Mouse (Mus musculus) right cerebral cortex, adult 18-20 months (tissue): ENCODE measurements around the gene Zfp36l2.
"Not testable (repeated sequence)": the region's sequence is repeated elsewhere in the genome, so short reads cannot be mapped to it uniquely, and the experiment has no call there.

ENCODE experiments used
- DNase-seq: peaks from one replicate; pipeline ENCODE4 v3.0.0; 2022; ENCODE audit warnings: mixed read lengths

Gene Zfp36l2

DNA sequence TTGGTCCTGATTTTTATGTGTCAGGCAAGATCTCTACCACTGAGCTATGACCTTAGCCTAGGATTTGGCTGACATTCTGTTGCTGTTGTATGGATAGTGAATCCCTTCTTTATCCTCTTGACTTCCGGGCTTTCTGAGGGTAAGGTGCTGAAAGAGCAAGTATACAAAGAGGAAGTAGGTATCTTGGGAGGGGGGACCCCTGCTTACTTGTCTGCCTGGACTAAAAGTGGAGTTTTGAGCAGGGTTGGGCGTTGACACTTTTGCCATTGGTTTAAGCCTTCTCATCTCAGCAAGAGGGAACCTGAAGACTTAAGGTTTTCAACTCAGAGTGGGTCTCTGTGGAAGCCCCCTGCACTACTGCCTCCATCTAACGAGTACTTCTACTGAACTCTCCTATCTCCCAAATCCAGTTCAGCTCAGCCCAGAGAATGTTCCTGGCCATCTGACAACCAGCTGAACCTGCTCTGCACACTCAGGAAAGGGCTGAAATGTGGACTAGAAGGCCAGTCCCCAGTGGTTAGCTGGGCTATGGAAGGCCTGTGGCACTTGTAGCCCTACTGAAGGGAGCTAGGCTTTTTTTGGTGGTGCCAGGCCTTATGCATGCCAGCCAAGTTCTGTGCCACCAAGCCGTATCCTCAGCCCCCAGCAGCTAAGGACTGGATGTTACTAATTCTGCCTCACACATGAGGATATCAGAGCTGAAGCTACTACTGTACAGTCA lies 6.7 kb upstream of the Zfp36l2 start:
- DNase-seq, result no peak

DNA sequence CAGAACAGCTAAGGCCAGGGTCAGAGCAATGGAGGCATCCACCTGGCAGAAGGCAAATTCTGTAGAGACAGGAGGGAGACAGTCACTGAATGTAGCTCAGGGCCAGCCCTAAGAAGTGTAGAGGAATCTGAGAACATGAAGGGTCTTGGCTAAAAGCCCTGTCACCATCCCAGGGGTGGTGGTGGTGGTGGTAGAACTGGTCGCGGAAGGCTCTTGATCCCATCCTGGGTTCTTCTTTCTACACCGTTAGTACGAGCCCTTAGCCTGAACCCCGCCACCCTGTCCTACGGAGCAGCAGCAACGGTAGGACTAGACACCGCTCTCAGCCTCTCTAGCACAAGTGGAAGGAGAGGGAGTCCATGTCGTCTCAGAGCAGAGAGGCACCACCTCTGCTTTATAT lies 5.7 kb upstream of the Zfp36l2 start:
- no peak for DNase-seq

DNA sequence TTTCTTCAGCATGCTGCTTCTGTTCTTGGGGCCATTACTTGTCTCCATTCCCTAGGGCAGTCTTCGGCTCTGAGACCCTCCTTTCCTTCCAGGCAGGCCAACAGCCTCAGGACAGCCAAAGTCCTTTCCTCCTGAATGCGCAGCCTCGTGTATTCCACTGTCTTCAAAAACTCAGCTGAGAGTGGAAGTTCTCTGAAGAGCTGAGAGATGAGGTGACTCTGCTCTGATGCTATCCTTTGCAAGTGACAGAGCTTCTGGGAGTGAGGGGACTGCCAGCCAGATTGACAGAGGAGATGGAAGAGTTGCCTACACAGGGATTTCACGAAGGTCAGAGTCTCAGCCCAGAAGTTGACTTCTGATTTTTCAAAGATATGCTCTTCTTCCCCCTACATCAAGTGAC lies 4.2 kb upstream of the Zfp36l2 start:
- DNase-seq, result no peak

- DNase-seq, result peak; percentile 69
Observed at GRCm38 (mm10) chr17:84190885-84191284, 3.1 kb upstream of the Zfp36l2 start.

GRCm38 (mm10) chr17:84189127-84189854 lies 1.5 kb upstream of the Zfp36l2 start:
- DNase-seq, result no peak

DNA sequence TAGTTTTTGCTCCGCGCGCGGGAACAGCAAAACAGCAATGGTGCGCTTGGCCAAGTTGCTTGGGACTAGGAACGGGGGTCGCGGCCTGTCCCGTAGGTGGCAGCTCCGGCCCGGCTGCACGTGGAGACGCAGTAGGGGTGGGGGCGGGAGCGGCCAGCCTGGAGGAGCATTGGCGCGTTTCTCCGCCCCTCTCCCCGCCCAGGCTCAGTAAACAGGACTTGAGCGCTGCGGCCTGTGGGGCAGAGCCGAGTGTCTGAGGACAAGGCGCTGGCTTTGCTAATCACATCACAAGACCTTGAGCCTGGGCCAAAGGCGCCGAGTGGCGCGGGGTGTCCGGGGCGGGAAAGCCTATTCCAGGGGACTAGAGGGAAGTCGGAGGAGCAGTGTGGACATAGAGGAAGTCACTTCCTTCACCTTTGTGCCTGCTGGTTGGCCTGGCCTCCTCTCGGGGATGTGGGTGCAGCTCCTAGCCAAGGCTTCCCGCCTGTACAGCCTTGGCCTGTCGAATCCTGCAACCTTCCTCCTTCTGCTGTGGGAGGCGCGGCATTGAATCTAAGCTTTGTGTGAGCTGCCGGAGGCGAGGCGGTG lies 721 bp upstream of the Zfp36l2 start:
- peak; percentile 84 for DNase-seq

DNA sequence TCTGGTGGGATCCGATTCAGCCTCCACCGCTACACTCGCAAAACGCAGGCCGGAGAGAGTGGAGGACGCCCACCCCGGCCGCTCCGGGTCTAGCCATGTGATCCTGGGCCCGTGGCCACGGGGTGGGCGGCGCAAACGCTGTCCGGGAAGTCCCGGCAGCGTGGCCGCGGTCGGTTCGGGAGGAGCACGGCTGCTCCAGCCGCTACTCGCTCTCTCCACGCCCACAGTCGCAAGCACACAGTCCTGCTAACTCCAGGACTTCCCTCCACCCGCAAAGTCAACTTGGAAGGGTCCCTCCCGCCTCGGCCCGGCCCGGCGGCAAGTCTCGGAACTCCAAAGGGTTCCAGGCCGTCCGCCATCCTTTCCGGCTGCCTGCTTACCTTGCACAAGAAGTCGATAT lies 483 bp downstream of the Zfp36l2 start:
- DNase-seq, result not testable (repeated sequence)

DNA sequence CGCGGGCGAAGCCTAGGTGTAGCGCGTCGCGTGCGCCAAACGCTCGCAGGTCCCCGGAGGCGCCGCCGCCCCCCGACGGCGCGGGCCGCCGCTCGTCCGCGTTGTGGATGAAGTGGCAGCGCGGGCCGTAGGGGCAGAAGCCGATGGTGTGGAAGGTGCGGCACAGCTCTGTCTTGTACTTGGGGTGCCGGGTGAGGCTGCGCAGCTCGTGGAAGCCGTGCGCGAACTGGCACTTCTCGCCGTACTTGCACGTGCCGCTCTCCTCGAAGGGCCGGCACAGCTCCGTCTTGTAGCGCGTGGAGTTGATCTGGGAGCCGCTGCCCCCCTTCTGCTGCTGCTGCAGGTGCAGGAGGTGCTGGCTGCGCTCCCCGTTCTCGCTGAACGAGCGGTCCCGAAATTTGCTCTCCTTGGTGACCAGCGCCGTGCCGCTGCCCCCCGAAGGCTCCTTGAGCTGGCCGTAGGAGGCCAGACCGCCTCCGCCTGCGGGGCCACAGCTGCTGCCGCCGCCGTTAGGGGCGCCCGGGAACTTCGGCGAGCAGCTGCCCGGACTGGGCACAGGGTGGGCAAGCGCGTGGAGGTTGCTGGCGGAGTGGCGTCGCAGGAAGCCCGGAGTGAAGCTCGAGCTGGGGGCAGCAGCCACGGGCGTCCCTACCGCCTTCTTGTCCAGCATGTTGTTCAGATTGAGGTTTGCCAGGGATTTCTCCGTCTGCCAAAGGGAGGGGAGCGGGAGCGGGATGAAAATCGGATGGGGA lies 1.1 kb downstream of the Zfp36l2 start:
- DNase-seq, result no peak

DNA sequence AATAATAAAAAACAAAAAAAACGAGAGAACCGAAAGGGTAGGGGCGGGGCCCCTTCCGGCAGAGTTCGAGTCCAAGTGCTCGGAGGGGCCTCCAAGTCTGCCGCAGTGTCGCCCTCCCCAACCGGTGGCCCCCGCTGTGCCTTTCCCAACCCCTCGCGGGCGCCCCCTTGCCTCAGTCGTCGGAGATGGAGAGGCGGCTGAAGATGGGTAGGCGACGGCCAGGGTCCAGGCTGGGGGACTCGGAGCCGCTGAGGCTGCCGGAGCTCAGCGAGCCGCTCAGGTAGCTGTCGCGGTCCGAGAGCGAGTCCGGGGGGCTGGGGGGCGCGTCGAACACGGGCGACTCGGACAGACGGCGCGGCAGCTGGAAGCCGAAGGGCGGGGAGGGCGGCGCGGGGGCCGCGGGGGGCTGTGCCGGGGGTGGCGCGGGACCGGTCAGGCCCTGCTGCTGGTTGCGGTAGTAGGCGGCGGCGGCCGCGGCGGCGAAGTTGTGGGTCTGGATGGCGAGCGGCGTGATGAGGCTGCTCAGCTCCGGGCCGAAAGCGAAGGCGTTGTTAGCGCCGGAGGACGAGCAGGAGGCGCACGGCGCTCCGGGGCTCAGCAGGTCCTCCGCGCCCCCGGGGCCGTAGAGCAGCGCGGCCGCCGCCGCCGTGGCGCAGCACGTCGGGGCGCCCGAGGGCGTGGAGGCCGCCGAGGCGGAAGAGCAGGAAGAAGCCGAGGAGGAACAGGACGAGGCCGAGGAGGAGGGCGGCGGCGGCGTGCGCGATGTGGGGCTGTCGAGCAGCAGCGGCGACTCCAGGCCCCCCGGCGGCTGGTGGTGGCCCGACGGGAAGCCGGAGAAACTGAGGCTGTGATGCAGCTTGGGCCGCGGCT lies 1.9 kb downstream of the Zfp36l2 start:
- peak; percentile 29 for DNase-seq

GRCm38 (mm10) chr17:84185011-84185411 lies 2.7 kb downstream of the Zfp36l2 start:
- DNase-seq, result no peak

- peak; percentile 78 for DNase-seq
Observed at GRCm38 (mm10) chr17:84183291-84183781, 4.4 kb downstream of the Zfp36l2 start.

GRCm38 (mm10) chr17:84182311-84183271 lies 5.2 kb downstream of the Zfp36l2 start:
- no peak for DNase-seq

DNA sequence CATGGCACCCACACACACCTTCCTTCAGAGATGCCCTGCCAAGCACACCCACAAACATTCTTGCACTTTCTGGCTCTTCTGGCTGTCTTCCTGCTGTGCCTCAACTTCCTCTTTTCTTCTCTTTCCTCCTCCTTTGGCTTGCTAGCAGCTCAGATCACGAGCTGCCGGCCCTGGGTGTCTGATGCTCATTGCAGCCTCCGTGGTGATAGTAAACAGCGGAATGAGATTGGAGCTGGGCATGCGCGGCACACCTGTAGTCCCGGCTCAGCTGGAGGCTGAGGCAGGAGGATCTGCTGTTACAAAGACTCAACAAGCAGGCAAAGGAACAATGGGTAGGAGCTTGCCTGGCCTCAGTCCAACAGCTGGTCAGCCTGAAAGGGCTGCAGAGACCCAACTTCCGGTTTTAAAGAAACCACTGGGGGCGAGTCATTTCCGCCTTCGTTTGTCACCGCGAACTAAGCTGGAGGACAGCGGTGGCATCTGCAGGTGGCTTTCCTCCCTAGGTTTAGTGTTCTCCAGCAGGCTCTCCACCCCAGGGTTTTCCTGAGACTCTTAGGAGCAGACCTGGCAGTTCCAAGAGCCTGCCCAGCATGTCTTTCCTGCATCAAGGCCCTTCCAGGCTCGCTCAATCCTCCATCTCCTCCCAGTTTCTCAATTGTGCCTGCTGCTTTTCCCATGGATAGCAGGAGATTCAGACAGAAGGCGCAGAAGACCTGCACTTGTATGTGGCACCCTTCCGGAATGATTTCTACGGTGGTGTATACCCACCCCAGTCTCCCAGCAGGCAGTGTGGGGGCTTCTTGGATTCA lies 6.0 kb downstream of the Zfp36l2 start:
- no peak for DNase-seq

GRCm38 (mm10) chr17:84180715-84181501 lies 6.8 kb downstream of the Zfp36l2 start:
- no peak for DNase-seq

DNA sequence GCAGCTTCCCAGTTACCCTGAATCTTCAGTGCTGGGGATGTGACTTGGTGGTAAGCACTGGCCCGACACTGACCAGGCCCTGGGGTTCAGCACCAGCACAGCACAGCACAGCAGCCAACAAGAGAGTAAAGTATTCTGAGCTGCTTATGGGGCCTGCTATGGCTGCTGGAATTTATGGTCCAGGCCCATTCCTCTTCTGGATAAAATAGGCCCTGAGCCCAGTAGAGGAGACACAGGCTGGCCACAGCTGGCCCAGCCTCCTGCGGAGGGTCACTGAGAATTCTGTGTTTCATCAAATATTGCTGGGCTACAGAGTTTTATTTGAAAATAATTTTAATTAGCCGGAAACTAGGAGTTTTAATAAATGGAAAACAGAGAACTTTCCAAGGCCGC lies 7.8 kb downstream of the Zfp36l2 start:
- no peak for DNase-seq

- DNase-seq, result no peak
Observed at GRCm38 (mm10) chr17:84179026-84179972, 8.4 kb downstream of the Zfp36l2 start.

DNA sequence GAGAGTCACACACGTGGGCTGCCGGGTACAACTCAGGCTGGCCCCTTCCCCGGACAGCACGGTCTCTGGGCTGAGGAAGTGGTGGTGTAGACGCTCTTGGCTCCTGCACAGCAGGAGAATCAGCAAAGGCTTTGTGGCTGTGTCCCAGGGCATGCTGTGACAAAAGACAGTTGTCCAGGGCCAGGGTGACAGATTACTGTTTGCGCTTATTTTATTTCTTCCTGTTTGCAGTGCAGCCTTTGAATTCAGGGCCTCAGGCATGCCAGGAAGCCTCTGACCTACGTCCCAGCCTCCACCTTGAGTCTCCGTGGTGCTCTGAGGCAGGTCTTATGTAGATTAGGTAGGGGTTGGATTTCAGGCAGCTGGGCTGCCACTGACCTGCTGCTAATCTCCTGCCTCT lies 10.3 kb downstream of the Zfp36l2 start:
- no peak for DNase-seq

DNA sequence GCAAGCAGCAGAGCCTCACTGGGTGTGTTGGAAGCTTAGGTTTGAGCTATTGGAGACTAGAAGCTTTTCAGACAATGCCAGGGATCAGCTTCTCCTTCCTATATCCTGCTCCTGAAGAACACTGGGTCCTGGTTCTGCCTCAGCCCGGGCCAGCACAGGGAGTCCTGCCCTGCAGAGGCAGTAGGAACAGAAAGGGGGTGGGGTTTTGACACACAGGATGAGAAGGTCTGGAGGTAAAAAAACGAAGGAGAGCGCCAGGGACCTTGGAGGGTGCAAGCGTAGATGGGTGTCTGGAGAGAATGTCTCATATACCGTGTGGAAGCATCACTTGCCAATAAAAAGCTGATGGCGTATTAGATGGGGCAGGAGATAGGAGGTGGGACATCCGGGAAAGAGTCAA lies 11.3 kb downstream of the Zfp36l2 start:
- no peak for DNase-seq
